Mouse (Mus musculus) hematopoietic stem cell, adult 5-6 weeks (primary cell): ENCODE measurements around the gene Arap1. TPM values are rescaled to one million over a fixed set of nuclear protein-coding genes. Genes with fewer than 3 reads are reported as not detected.

Experiments used
- ATAC-seq, 2 experiments: fragments of 125-278 bp in 1 of 2; replicated peaks in 1 of 2; 2 replicates each; pipeline ENCODE4 v1.8.0; 2016 to 2017; ENCODE audit warnings: inconsistent platforms in 2 of 2, mild to moderate bottlenecking in 2 of 2, moderate number of reproducible peaks in 2 of 2, low read depth in 1 of 2, moderate TSS enrichment in 1 of 2; ENCODE audit not compliant: low FRiP score in 2 of 2, poor library complexity in 2 of 2, severe bottlenecking in 2 of 2, insufficient read depth in 1 of 2, low TSS enrichment in 1 of 2
- total RNA-seq: library from RNA; stranded (forward); fragments of 172-1452, 232-1000 nt; gene quantifications from 2 replicates; pipeline ENCODE4 v1.2.3, GENCODE M21; 2017

The Arap1 gene
- total RNA-seq, 1 experiment from 2014 or later: 117 TPM

GRCm38 (mm10) chr7:101449855-101450254, 102.0 kb downstream of the Arap1 start:
- ATAC-seq: no peak

- ATAC-seq: peak; percentile 78 to 83
Measured at GRCm38 (mm10) chr7:101450422-101451401, 102.8 kb downstream of the Arap1 start.

GRCm38 (mm10) chr7:101452669-101453068, 104.8 kb downstream of the Arap1 start:
- ATAC-seq: no peak

GRCm38 (mm10) chr7:101453296-101453695, 105.4 kb downstream of the Arap1 start:
- no peak for ATAC-seq

- no peak for ATAC-seq
Measured at GRCm38 (mm10) chr7:101453725-101454124, 105.9 kb downstream of the Arap1 start.

- peak; percentile 34 to 46; a peak in 3 of 4 replicates for ATAC-seq
Measured at GRCm38 (mm10) chr7:101454479-101454878, 106.6 kb downstream of the Arap1 start.

- no peak for ATAC-seq
Measured at GRCm38 (mm10) chr7:101455141-101455540, 107.3 kb downstream of the Arap1 start.

- ATAC-seq: no peak
Measured at GRCm38 (mm10) chr7:101456318-101456717, 108.5 kb downstream of the Arap1 start.

GRCm38 (mm10) chr7:101456789-101457188, 108.9 kb downstream of the Arap1 start:
- ATAC-seq: no peak

- no peak for ATAC-seq
Measured at GRCm38 (mm10) chr7:101457283-101457682, 109.4 kb downstream of the Arap1 start.

GRCm38 (mm10) chr7:101457801-101458200, 109.9 kb downstream of the Arap1 start:
- no peak for ATAC-seq

GRCm38 (mm10) chr7:101458278-101458781, 110.5 kb downstream of the Arap1 start:
- no peak for ATAC-seq

GRCm38 (mm10) chr7:101459305-101459813, 111.5 kb downstream of the Arap1 start:
- no peak for ATAC-seq

- no peak for ATAC-seq
Measured at GRCm38 (mm10) chr7:101459923-101460607, 112.2 kb downstream of the Arap1 start.

GRCm38 (mm10) chr7:101460608-101460957, 112.7 kb downstream of the Arap1 start:
- ATAC-seq: no peak

- ATAC-seq: no peak
Measured at GRCm38 (mm10) chr7:101461571-101461970, 113.7 kb downstream of the Arap1 start.
